Mouse (Mus musculus): ENCODE measurements around the gene Gins2. TPM values are rescaled to one million over a fixed set of nuclear protein-coding genes. Genes with fewer than 3 reads are reported as not detected.

Gins2 gene
- total and polyA plus RNA-seq, 3 experiments = 39.6 to 150 (median 49.3) TPM

DNA sequence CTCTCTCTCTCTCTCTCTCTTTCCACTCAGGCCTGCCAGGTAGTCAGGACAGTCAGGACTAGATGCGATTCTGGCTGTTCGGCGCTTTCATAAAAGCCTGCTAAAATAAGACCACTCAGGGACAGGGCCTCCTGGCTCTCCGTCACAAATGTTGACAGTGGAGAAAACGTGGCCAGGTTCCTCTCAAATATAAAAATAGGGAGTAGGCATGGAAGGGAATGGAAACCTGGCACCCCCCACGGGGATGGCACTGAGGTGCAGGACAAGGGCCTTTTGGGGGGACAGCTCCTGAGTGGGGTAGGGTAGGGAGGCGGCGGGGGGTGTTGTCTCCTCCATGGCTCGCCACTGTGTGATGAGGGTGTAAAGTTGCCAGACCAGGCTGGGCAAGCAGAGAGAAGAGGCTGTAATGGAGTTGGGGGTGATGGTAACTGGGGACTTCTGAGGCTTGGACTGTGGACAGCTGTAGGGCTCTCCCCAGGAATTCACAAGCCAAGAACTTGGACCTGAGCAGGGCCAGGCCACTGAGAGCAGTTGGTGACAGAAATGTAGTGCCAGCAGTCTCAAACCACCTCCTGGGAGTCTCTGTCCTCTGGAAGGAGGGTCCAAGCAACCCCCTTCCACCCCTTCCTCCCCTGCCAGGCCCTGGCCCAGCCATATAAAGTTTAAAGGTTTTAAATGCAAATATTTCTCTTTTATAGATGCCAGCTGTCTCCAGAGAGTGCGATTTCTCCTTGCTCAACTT lies 57.2 kb downstream of the Gins2 start:
- TF ChIP-seq EP300 (IDR thresholded peaks at IDR 0.05; ENCODE audit: low read depth in 1 of 2, low read length in 2 of 2) (no peak), POLR2A (IDR thresholded peaks at IDR 0.05; ENCODE audit: control insufficient read depth in 1 of 2, insufficient read depth in 1 of 2, low read depth in 1 of 2, low read length in 2 of 2, poor library complexity in 1 of 2) (peak in 1 of 2 experiments; percentile 38; a peak in 1 of 4 replicates), CHD1 (IDR thresholded peaks at IDR 0.05; ENCODE audit: low read depth, low read length) (no peak), TCF12 (IDR thresholded peaks at IDR 0.05; ENCODE audit: low read depth, low read length) (no peak), MAX (IDR thresholded peaks at IDR 0.05; ENCODE audit: low read length) (no peak), SMC3 (IDR thresholded peaks at IDR 0.05; ENCODE audit: low read depth, low read length) (no peak), ZC3H11A (IDR thresholded peaks at IDR 0.05; ENCODE audit: low read depth, low read length) (no peak)
- Histone ChIP-seq H3K9me3 (replicated peaks; ENCODE audit: insufficient read depth, low read length) (no peaks in the 10 kb centered on the region), H3K4me1 (ENCODE audit: control insufficient read depth in 1 of 2, insufficient read depth in 2 of 2, low read length in 2 of 2) (peaks cover 2 to 18% of the 10 kb centered on the region in 2 experiments), H3K79me2 (ENCODE audit: control insufficient read depth, insufficient read depth, low read length, poor library complexity) (peaks cover 86% of the 10 kb centered on the region), H3K4me3 (ENCODE audit: control insufficient read depth in 1 of 2, insufficient read depth in 1 of 2, low read depth in 2 of 2, low read length in 2 of 2) (no peak overlapping the region), H3K36me3 (ENCODE audit: control insufficient read depth in 1 of 2, insufficient read depth in 2 of 2, low read length in 2 of 2) (peaks cover 5 to 25% of the 10 kb centered on the region in 2 experiments; a peak in 3 of 4 replicates), H3K9ac (ENCODE audit: control insufficient read depth, low read depth, low read length, poor library complexity, severe bottlenecking) (no peak overlapping the region), H3K27ac (ENCODE audit: control insufficient read depth, low read depth, low read length) (peak overlapping the region; percentile 27), H3K27me3 (ENCODE audit: control insufficient read depth in 1 of 2, insufficient read depth in 2 of 2, low read length in 2 of 2) (no peaks in the 10 kb centered on the region)
- no peak for DNase-seq (ENCODE audit: low read depth, low spot score)

- DNase-seq (ENCODE audit: low read depth, low spot score) = no peak
- peaks cover 86% of the 10 kb centered on the region for H3K79me2 ChIP-seq (ENCODE audit: control insufficient read depth, insufficient read depth, low read length, poor library complexity)
- TF ChIP-seq POLR2A (IDR thresholded peaks at IDR 0.05; ENCODE audit: control insufficient read depth in 1 of 2, insufficient read depth in 1 of 2, low read depth in 1 of 2, low read length in 2 of 2, poor library complexity in 1 of 2) (peak in 1 of 2 experiments; percentile 17; a peak in 1 of 4 replicates), RAD21 (IDR thresholded peaks at IDR 0.05; ENCODE audit: low read depth, low read length) (no peak)
- H3K36me3 ChIP-seq (ENCODE audit: control insufficient read depth in 1 of 2, insufficient read depth in 2 of 2, low read length in 2 of 2) = peaks cover 5 to 25% of the 10 kb centered on the region in 2 experiments; a peak in 3 of 4 replicates
- peaks cover 2 to 23% of the 10 kb centered on the region in 2 experiments for H3K4me1 ChIP-seq (ENCODE audit: control insufficient read depth in 1 of 2, insufficient read depth in 2 of 2, low read length in 2 of 2)
- H3K9ac ChIP-seq (ENCODE audit: control insufficient read depth, low read depth, low read length, poor library complexity, severe bottlenecking) = no peak overlapping the region
- no peak overlapping the region for H3K4me3 ChIP-seq (ENCODE audit: control insufficient read depth in 1 of 2, insufficient read depth in 1 of 2, low read depth in 2 of 2, low read length in 2 of 2)
- no peak overlapping the region for H3K27ac ChIP-seq (ENCODE audit: control insufficient read depth, low read depth, low read length)
- no peaks in the 10 kb centered on the region for H3K27me3 ChIP-seq (ENCODE audit: control insufficient read depth in 1 of 2, insufficient read depth in 2 of 2, low read length in 2 of 2)
- no peaks in the 10 kb centered on the region for H3K9me3 ChIP-seq (replicated peaks; ENCODE audit: insufficient read depth, low read length)
Observed at GRCm38 (mm10) chr8:120530954-120531656, 58.0 kb downstream of the Gins2 start.

GRCm38 (mm10) chr8:120529226-120529625 lies 59.9 kb downstream of the Gins2 start:
- Histone ChIP-seq H3K27me3 (ENCODE audit: control insufficient read depth in 1 of 2, insufficient read depth in 2 of 2, low read length in 2 of 2) (no peaks in the 10 kb centered on the region), H3K36me3 (ENCODE audit: control insufficient read depth in 1 of 2, insufficient read depth in 2 of 2, low read length in 2 of 2) (peaks cover 5 to 39% of the 10 kb centered on the region in 2 experiments; a peak in 3 of 4 replicates), H3K79me2 (ENCODE audit: control insufficient read depth, insufficient read depth, low read length, poor library complexity) (peaks cover 87% of the 10 kb centered on the region), H3K9me3 (replicated peaks; ENCODE audit: insufficient read depth, low read length) (no peaks in the 10 kb centered on the region), H3K4me1 (ENCODE audit: control insufficient read depth in 1 of 2, insufficient read depth in 2 of 2, low read length in 2 of 2) (peaks cover 2 to 42% of the 10 kb centered on the region in 2 experiments), H3K27ac (ENCODE audit: control insufficient read depth, low read depth, low read length) (no peak overlapping the region), H3K4me3 (ENCODE audit: control insufficient read depth in 1 of 2, insufficient read depth in 1 of 2, low read depth in 2 of 2, low read length in 2 of 2) (no peak overlapping the region), H3K9ac (ENCODE audit: control insufficient read depth, low read depth, low read length, poor library complexity, severe bottlenecking) (no peak overlapping the region)
- TF ChIP-seq CTCF (IDR thresholded peaks at IDR 0.05 in 2 of 3, conservative IDR thresholded peaks at IDR 0.05 in 1 of 3; ENCODE audit: control insufficient read depth in 1 of 3, insufficient read depth in 1 of 3, low read depth in 2 of 3, low read length in 3 of 3, poor library complexity in 1 of 3, severe bottlenecking in 1 of 3) = no peak
- TF ChIP-seq ETS1 (IDR thresholded peaks at IDR 0.05; ENCODE audit: low read depth, low read length) = no peak
- TF ChIP-seq MEF2A (IDR thresholded peaks at IDR 0.05; ENCODE audit: extremely low read depth, insufficient replicate concordance, low read depth, low read length, poor library complexity, severe bottlenecking) = no peak
- TF ChIP-seq POLR2AphosphoS2 (IDR thresholded peaks at IDR 0.05; ENCODE audit: low read length) = no peak
- TF ChIP-seq ZMIZ1 (IDR thresholded peaks at IDR 0.05; ENCODE audit: low read depth, low read length) = no peak
- no peak for TF ChIP-seq JUND (IDR thresholded peaks at IDR 0.05; ENCODE audit: low read depth, low read length)
- peak in 1 of 2 experiments; percentile 1; a peak in 1 of 4 replicates for TF ChIP-seq POLR2A (IDR thresholded peaks at IDR 0.05; ENCODE audit: control insufficient read depth in 1 of 2, insufficient read depth in 1 of 2, low read depth in 1 of 2, low read length in 2 of 2, poor library complexity in 1 of 2)
- no peak for TF ChIP-seq TBP (IDR thresholded peaks at IDR 0.05; ENCODE audit: low read depth, low read length)
- no peak for DNase-seq (ENCODE audit: low read depth, low spot score)
